Mouse (Mus musculus) granulocyte monocyte progenitor cell, adult 5-6 weeks (primary cell): ENCODE measurements at regions not wholly inside any gene's neighbourhood (a gene's known extent, or its start where the extent isn't known, plus 50 kb on each side); places are given as distances from the start of the nearest gene placed in this dataset.
"Not testable (repeated sequence)": the region's sequence is repeated elsewhere in the genome, so short reads cannot be mapped to it uniquely, and the experiment has no call there.

Experiments used
- ATAC-seq: replicated peaks from 2 replicates; pipeline ENCODE4 v1.8.0; 2016; ENCODE audit warnings: mild to moderate bottlenecking, moderate TSS enrichment, inconsistent platforms; ENCODE audit not compliant: poor library complexity, severe bottlenecking

DNA sequence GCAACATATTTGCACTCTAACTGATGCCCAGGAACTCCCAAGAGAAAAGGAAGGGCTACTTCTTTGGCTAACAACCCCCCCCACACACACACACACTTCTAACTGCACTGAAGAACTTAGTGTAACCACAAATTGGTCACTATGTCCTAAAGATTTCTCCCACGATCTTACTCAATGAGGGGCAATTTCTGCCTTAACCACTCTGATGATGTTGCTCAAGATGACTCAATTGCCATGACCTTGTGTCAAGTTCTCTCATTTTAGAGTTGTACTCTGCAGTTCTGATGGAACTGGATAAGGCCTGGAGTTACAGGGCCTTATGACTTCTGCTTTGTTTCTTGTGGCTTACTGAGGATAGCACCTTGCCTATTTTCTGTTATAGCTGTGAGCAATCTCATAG is 81.7 kb downstream of the Sem1 start:
- peak; percentile 98 for ATAC-seq

GRCm38 (mm10) chr6:6496336-6496735 is 82.1 kb downstream of the Sem1 start:
- ATAC-seq = peak; percentile 95

DNA sequence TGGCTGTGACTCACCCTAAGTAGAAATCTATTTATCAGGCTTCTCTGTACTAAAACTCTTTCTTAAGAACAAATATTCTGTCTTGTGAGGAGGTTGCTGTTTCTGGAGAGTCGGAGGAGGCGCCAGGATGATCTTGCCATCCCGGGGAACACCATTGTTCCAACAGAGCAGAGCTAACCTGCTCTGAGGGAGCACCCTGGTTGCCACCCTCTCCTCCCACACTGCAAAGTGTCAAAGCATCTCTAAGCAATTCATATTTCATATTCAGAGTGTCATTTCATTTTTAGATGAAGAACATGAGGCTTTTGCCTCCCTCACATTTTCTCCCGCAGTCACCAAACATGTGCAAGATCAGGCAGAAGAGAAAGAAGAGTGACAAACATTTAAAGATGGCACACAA is 90.3 kb downstream of the Sem1 start:
- no peak for ATAC-seq

DNA sequence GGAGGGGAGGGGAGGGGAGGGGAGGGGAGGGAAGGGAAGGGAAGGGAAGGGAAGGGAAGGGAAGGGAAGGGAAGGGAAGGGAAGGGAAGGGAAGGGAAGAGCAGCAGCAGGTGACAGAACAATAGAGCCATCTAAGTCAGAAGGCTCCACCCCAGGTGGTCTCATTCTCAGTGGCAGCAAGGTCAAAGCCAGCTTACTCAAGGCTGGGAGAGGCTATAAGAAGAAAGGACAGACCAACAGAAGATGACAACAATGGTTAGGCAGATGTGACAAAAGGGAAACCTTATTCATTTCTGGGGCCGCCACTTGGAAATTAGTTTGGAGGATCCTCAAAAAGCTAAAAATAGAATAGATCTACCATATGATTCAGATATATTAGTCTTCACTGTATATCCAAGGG is 96.9 kb downstream of the Sem1 start:
- not testable (repeated sequence) for ATAC-seq

GRCm38 (mm10) chr6:6470397-6470796 is 108.1 kb downstream of the Sem1 start:
- no peak for ATAC-seq

DNA sequence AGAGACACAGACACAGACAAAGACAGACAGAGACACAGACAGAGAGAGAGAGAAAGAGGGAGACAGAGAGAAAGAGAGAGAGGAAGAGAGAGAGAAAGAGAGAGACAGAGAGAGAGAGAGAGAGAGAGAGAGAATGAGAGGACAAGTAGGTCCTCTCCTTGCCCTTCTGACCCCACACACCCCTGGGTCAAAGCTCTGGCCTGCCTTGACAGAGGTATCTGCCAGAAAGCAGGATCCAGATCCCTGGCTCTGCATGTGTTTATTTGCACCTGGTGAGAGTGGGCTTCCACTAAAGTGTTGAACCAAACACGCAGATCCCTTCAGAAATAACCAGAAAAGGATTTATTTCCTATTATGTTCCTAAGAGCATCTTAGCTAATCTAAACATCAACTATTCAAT is 110.9 kb downstream of the Sem1 start:
- no peak for ATAC-seq

GRCm38 (mm10) chr6:6466231-6466630 is 112.2 kb downstream of the Sem1 start:
- no peak for ATAC-seq

GRCm38 (mm10) chr6:6463807-6464470 is 114.5 kb downstream of the Sem1 start:
- no peak for ATAC-seq

GRCm38 (mm10) chr6:6459918-6460239 is 118.6 kb downstream of the Sem1 start:
- no peak for ATAC-seq

DNA sequence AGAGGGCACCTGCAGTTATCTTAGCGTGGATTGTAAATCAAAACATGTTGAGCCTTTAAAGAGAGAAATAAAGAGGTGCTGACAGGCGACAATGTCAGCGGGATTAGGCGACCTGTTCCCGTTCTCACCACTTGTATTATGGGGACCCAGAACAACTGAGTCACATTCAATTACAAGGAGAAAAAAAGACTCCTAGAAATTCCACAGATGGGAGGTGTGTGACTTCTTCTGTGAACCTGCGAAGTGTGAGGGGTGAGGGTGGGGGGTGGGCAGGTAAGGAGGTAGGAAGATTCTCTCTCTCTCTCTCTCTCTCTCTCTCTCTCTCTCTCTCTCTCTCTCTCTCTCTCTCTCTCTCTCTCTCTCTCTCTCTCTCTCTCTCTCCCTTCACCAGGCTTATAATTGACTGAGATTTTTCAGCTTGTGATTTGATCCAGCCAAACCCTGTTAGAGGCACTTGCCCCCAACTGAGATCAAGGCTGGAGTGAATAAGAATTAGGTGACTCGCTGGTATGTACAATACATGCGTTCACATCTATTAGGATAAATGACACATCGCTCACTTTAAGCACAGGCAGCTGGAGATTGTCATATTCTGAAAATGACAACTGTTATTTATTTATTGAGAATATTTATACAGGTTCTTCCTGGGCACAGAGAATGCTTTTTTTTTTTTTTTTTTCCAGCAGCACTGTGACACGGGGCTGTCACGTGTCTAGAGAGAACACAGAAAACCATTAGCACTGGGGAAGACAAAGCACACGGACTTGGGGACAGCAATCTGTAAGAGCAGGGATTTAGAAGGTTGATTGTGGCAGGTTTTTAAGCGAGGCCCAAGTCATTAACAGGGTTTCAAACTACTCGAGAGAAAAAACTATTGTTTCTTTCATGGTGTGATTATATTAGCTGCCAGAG is 119.2 kb downstream of the Sem1 start:
- no peak for ATAC-seq

GRCm38 (mm10) chr6:6457726-6458125 is 120.7 kb downstream of the Sem1 start:
- no peak for ATAC-seq

GRCm38 (mm10) chr6:6457001-6457400 is 121.5 kb downstream of the Sem1 start:
- ATAC-seq = no peak

- ATAC-seq = no peak
Observed at GRCm38 (mm10) chr6:6455566-6455965, 122.9 kb downstream of the Sem1 start.

DNA sequence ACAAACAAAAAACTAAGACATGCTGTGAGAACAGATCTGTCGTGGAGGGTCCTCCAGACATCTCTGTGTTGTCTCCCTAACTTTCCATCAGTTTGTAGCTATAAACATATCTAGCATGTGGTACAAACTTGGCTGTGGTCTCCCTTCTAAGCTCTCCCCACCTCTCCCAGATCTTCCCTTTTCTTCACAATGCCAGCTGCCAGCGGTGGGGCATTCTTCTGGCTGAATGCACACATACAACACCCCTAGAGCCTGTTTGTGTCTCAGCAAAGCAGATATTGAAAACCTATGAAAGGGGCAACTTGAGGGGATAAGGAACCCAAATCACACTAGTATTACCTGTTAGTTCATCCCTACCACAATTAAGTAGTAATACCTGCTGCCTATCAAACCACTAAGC is 124.1 kb downstream of the Sem1 start:
- ATAC-seq = no peak

- no peak for ATAC-seq
Observed at GRCm38 (mm10) chr6:6434855-6435254, 143.6 kb downstream of the Sem1 start.

DNA sequence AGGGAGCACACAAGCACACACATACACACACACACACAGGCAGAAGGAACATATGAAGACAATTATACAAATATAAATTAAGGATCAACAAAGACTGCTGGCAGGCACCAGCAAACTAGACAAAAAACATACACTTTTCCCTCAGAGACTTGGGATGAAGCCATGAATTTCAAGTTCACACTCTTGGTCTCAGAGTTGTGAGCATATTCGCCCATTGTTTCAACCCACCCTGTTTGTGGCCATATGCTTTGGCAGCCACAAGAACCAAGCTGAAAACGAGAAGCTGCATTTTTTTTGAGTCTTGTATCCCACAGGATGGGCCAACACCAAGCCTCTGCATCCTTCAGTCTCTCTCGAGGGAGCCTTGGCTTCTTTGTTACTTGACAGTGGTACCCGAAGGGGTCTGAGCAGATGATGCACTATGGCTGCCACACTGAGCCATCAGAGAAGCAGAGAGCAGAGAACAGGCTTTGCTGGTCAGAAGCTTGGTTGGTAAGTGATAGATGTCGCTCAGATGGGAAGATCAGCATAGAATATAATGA is 144.1 kb downstream of the Sem1 start:
- no peak for ATAC-seq

DNA sequence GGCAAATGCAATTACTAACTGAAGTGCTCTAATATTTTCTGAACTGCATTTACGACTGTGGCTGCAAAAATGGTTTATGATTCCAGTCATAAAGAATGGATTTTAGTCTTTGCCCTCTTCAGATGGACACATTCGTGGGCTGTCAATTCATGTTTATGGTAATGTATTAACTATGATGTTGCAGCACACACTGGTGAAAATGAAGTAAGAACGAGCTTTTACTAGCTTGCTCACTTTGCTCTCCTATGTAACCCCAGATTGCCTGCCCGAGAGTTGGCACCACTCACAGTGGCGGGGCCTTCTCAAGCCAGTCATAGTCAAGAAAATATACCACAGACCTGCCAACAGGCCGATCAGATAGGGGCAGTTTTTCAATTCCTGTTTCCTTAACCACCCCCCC is 145.3 kb downstream of the Sem1 start:
- no peak for ATAC-seq

DNA sequence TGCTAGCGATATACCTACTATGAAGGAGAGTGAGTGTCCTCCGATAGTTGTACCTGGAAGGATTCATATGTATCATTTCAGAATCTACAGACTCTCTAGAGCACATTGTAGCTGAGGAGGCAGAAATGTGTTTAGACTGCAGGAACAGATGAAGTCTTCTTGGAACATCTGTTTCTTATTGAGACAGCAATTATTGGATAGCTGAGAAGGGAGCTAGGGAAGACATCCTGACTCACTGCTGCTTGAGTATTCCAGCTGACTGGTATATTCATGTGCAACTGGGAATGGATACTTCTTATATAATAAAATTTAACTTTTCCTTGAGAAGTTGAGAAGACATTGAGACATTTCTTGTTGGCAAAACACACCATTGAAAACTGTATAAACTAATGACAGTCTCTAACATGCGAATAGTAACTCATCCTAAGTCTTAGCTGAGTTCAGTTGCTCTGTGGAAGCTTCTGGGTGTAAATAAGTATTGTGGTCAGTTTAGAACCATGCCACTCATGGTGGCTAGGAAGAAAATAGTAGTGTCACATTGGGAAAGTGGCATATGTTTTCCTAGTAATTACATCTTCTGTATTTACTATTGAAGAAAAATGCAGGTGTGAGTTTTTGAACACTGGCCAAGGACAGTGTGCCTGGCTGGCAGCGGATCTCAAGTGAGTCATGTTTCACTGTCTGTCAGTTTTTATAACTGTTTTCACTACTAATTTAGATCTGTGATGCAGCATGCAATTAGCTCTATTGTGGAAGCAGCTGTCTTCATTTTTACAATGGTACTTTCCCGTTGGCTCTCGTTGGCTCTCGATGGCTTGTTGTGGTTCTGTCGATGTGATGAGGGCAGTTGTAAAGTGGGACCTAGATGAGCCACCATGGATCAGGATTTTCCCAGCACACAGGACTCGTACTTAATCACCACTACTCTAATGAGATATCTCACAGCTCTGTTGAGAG is 163.5 kb downstream of the Sem1 start:
- ATAC-seq = no peak

DNA sequence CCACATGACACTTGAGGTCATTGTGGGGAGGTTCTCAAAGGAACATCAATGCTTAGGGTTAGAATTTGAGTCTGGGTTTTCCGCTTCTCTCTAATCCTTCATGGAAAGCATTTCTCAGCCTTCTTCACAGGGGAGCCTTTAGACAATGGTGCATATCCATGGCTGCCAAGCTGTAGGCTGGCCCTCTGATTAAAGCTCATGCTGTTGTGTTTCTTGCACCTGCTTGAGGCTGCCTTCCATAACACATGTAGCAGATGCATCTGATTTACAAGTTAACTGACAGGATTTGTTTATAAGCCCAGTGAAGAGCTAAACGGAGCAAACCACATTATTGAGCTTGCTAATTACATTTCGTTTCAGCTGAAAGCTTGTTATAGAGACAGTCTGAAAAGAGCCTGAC is 180.5 kb downstream of the Sem1 start:
- ATAC-seq = no peak
